Mouse (Mus musculus) small intestine, adult 2 months (tissue): Measurements from ENCODE around the gene Ms4a2. TPM values are rescaled to one million over a fixed set of nuclear protein-coding genes. Genes with fewer than 3 reads are reported as not detected.

Experiments
- H3K27ac ChIP-seq: fragments of 200-500 bp; 2 replicates; pipeline ENCODE4 v1.5.1; 2012; ENCODE audit warnings: low read depth, low read length, control low read depth, inconsistent platforms; ENCODE audit not compliant: insufficient read depth
- H3K27me3 ChIP-seq: fragments of 200-500 bp; 2 replicates; pipeline ENCODE4 v1.6.1; 2012; ENCODE audit warnings: mild to moderate bottlenecking, moderate library complexity, low read length, inconsistent platforms; ENCODE audit not compliant: control insufficient read depth, insufficient read depth
- H3K36me3 ChIP-seq: fragments of 200-500 bp; 2 replicates; pipeline ENCODE4 v1.6.1; 2012; ENCODE audit warnings: mild to moderate bottlenecking, low read length, control low read depth, inconsistent platforms; ENCODE audit not compliant: control insufficient read depth, insufficient read depth
- H3K4me1 ChIP-seq: fragments of 200-500 bp; 2 replicates; pipeline ENCODE4 v1.6.1; 2012; ENCODE audit warnings: low read length, inconsistent platforms, mixed read lengths; ENCODE audit not compliant: control insufficient read depth, insufficient read depth, insufficient read length
- H3K4me3 ChIP-seq: fragments of 200-500 bp; 2 replicates; pipeline ENCODE4 v1.5.1; 2012; ENCODE audit warnings: low read depth, mild to moderate bottlenecking, control low read depth, inconsistent platforms, low read length, moderate library complexity
- CTCF ChIP-seq: fragments of 200-500 bp; IDR thresholded peaks from 2 replicates; pipeline ENCODE4 v1.5.1; 2012; ENCODE audit warnings: low read depth, mild to moderate bottlenecking, control low read depth, inconsistent platforms, low read length, moderate library complexity, mixed read lengths; ENCODE audit not compliant: insufficient replicate concordance, insufficient read length; ENCODE audit errors: extremely low read depth
- POLR2A ChIP-seq: fragments of 200-500 bp; IDR thresholded peaks from 2 replicates; pipeline ENCODE4 v1.6.1; 2012; ENCODE audit warnings: low read depth, mild to moderate bottlenecking, control low read depth, inconsistent platforms, low read length, moderate library complexity
- WGBS: fragments of 180-500 bp; shearing (Covaris S2); methylation state at CpG from one replicate; pipeline ENCODE4 v1.1.7; 2018; 5-methylcytosine and 5-hydroxymethylcytosine counted together
- polyA plus RNA-seq: library from polyadenylated mRNA; depleted of rRNA; stranded (reverse); fragments of >200 nt; gene quantifications from 2 replicates; pipeline ENCODE4 v1.2.3, GENCODE M21; 2012; rRNA removed

The Ms4a2 gene
- polyA plus RNA-seq, 1 experiment: not detected

DNA sequence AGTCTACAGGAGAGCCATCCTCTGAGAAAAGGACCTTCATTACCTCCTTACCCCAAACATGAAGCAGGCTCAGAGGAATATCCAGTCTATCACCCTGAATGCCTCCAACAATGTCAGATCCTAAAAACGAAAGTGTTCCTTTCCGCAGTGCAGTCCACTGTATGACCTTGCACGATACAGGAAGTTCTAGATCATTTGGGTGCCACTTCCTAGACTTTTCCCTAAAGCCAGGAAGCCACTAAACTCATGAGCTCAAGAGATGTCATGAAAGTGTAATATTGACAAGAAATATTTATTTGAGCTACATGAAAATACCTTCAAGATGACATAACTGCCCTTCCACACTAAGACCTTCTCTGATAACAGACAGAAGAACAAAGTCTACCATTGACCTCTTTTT lies 22.2 kb downstream of the Ms4a2 start:
- Histone ChIP-seq H3K4me3 (no peak overlapping the region), H3K27ac (no peak overlapping the region), H3K36me3 (no peaks in the 10 kb centered on the region), H3K4me1 (no peaks in the 10 kb centered on the region), H3K27me3 (no peaks in the 10 kb centered on the region)
- no peak for TF ChIP-seq POLR2A
- TF ChIP-seq CTCF: no peak
- 77% methylated on average over 3 of the region's 3 CpGs for WGBS

GRCm38 (mm10) chr19:11589891-11590449 lies 33.5 kb downstream of the Ms4a2 start:
- WGBS: 55% methylated on average over 2 of the region's 2 CpGs
- Histone ChIP-seq H3K36me3 (no peaks in the 10 kb centered on the region), H3K4me1 (peaks cover 2% of the 10 kb centered on the region; the same call in 1 of the 2 replicates), H3K27me3 (no peaks in the 10 kb centered on the region), H3K27ac (no peak overlapping the region), H3K4me3 (no peak overlapping the region)
- TF ChIP-seq CTCF: no peak
- no peak for TF ChIP-seq POLR2A

DNA sequence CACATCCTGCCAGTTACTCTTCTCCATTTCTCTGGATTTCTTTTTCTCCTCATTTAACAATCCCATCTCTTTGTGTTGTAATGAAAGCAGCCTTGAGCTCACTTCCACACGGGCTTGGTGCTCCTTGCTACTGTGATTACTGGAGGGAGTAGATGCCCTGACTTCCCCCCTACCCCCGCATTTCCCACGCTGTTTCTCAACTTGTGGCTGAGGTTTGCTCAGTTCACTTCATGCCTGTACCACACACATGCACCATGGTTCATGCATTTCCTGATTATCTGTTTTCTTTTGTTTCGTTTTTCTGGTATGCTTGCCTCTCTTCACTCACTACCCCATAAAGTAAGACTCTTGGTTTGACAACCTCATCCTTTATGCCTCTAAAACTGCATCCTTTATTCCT lies 34.3 kb downstream of the Ms4a2 start:
- Histone ChIP-seq H3K4me1 (peaks cover 2% of the 10 kb centered on the region; the same call in 1 of the 2 replicates), H3K4me3 (no peak overlapping the region), H3K36me3 (no peaks in the 10 kb centered on the region), H3K27ac (no peak overlapping the region), H3K27me3 (no peaks in the 10 kb centered on the region)
- TF ChIP-seq POLR2A (no peak), CTCF (no peak)
- 56% methylated on average over 4 of the region's 4 CpGs for WGBS

- H3K36me3 ChIP-seq: no peaks in the 10 kb centered on the region
- TF ChIP-seq CTCF (no peak), POLR2A (no peak)
- no peaks in the 10 kb centered on the region for H3K4me1 ChIP-seq
- 83% methylated on average over 8 of the region's 8 CpGs for WGBS
- H3K27ac ChIP-seq: no peak overlapping the region
- no peak overlapping the region for H3K4me3 ChIP-seq
- H3K27me3 ChIP-seq: no peaks in the 10 kb centered on the region
Measured at GRCm38 (mm10) chr19:11574965-11575364, 48.6 kb downstream of the Ms4a2 start.

Other genes with a start within 250 kb of the Ms4a2 start
- gene Ms4a4a, start 248.2 kb downstream of the Ms4a2 start, polyA plus RNA-seq: 0.35 and 0.41 TPM in 2 replicates
- 0.27 and 0.51 TPM in 2 replicates for gene Ms4a4c, start 218.9 kb downstream of the Ms4a2 start, polyA plus RNA-seq
- 0.60 and 0.63 TPM in 2 replicates for gene Ms4a4b, start 180.2 kb downstream of the Ms4a2 start, polyA plus RNA-seq
- 1.1 and 1.6 TPM in 2 replicates for gene Ms4a6c, start 154.4 kb downstream of the Ms4a2 start, polyA plus RNA-seq
- gene Gm8369, start 137.8 kb downstream of the Ms4a2 start, polyA plus RNA-seq: 0.28 and 0.82 TPM in 2 replicates
- gene Ms4a6b, start 107.2 kb downstream of the Ms4a2 start, polyA plus RNA-seq: 1.2 and 1.3 TPM in 2 replicates
- gene Ms4a4d, start 86.9 kb downstream of the Ms4a2 start, polyA plus RNA-seq: 5.5 and 6.6 TPM in 2 replicates
- gene Ms4a6d, start 18.9 kb downstream of the Ms4a2 start, polyA plus RNA-seq: 1.5 and 1.7 TPM in 2 replicates
- not detected in 2 replicates for gene Ms4a3, start 17.1 kb upstream of the Ms4a2 start, polyA plus RNA-seq
- not detected in 2 replicates for gene Oosp2, start 36.8 kb upstream of the Ms4a2 start, polyA plus RNA-seq
- gene Oosp1, start 67.4 kb upstream of the Ms4a2 start, polyA plus RNA-seq: 0.38 TPM in 1 of 2 replicates, not detected in the other
- gene Oosp3, start 73.3 kb upstream of the Ms4a2 start, polyA plus RNA-seq: not detected in 2 replicates
- 0.09 and 8.4 TPM in 2 replicates for gene Gif, start 123.8 kb upstream of the Ms4a2 start, polyA plus RNA-seq
- 1.8 and 4.0 TPM in 2 replicates for gene Mrpl16, start 146.7 kb upstream of the Ms4a2 start, polyA plus RNA-seq
- 12.7 and 38.0 TPM in 2 replicates for gene Stx3, start 195.7 kb upstream of the Ms4a2 start, polyA plus RNA-seq
- gene Olfr1417, start 215.5 kb upstream of the Ms4a2 start, polyA plus RNA-seq: not detected in 2 replicates
- not detected in 2 replicates for gene Olfr1418, start 237.3 kb upstream of the Ms4a2 start, polyA plus RNA-seq